Mouse (Mus musculus): ENCODE measurements around the gene Bcar3. TPM values are rescaled to one million over a fixed set of nuclear protein-coding genes. Genes with fewer than 3 reads are reported as not detected.

Bcar3 gene
- total RNA-seq, 2 experiments from 2014 or later, result 14.1 to 23.2 TPM

- DNase-seq, result no peak
Observed at GRCm38 (mm10) chr3:122460848-122461511, 167.0 kb downstream of the Bcar3 start.

- DNase-seq, result no peak
Observed at GRCm38 (mm10) chr3:122461512-122461881, 167.6 kb downstream of the Bcar3 start.

- peak; percentile 48 for DNase-seq
Observed at GRCm38 (mm10) chr3:122461932-122462871, 168.3 kb downstream of the Bcar3 start.

- no peak for DNase-seq
Observed at GRCm38 (mm10) chr3:122463166-122463565, 169.2 kb downstream of the Bcar3 start.

- peak; percentile 49 for DNase-seq
Observed at GRCm38 (mm10) chr3:122466100-122466730, 172.3 kb downstream of the Bcar3 start.

- DNase-seq, result no peak
Observed at GRCm38 (mm10) chr3:122467977-122468376, 174.0 kb downstream of the Bcar3 start.

- no peak for DNase-seq
Observed at GRCm38 (mm10) chr3:122470326-122471016, 176.5 kb downstream of the Bcar3 start.

GRCm38 (mm10) chr3:122471017-122471721 lies 177.2 kb downstream of the Bcar3 start:
- no peak for DNase-seq

GRCm38 (mm10) chr3:122472412-122472811 lies 178.5 kb downstream of the Bcar3 start:
- DNase-seq, result no peak

- DNase-seq, result no peak
Observed at GRCm38 (mm10) chr3:122473523-122474034, 179.6 kb downstream of the Bcar3 start.

GRCm38 (mm10) chr3:122474067-122474466 lies 180.1 kb downstream of the Bcar3 start:
- no peak for DNase-seq

- DNase-seq, result no peak
Observed at GRCm38 (mm10) chr3:122474796-122475195, 180.9 kb downstream of the Bcar3 start.

GRCm38 (mm10) chr3:122475735-122476134 lies 181.8 kb downstream of the Bcar3 start:
- DNase-seq, result no peak

GRCm38 (mm10) chr3:122476656-122477055 lies 182.7 kb downstream of the Bcar3 start:
- DNase-seq, result no peak

GRCm38 (mm10) chr3:122477541-122477940 lies 183.6 kb downstream of the Bcar3 start:
- DNase-seq, result no peak

- DNase-seq, result no peak
Observed at GRCm38 (mm10) chr3:122478735-122479134, 184.8 kb downstream of the Bcar3 start.

- DNase-seq, result no peak
Observed at GRCm38 (mm10) chr3:122480065-122480675, 186.2 kb downstream of the Bcar3 start.

GRCm38 (mm10) chr3:122480986-122481385 lies 187.1 kb downstream of the Bcar3 start:
- DNase-seq, result no peak

- DNase-seq, result no peak
Observed at GRCm38 (mm10) chr3:122481891-122482739, 188.2 kb downstream of the Bcar3 start.
